Mouse (Mus musculus) adrenal gland, postnatal 36 days (tissue): ENCODE data around the gene Nrxn1. TPM values are rescaled to one million over a fixed set of nuclear protein-coding genes. Genes with fewer than 3 reads are reported as not detected.

Source experiments
- DNase-seq, 2 experiments: peaks; one replicate each; pipeline ENCODE4 v3.0.0; 2021; ENCODE audit warnings: mixed read lengths in 1 of 2
- total RNA-seq, 2 experiments: library from RNA; stranded (reverse); gene quantifications; 2 replicates each; pipeline ENCODE4 v1.2.3; 2021

Gene Nrxn1
- total RNA-seq, 2 experiments from 2014 or later = 5.4 to 12.8 TPM

DNA sequence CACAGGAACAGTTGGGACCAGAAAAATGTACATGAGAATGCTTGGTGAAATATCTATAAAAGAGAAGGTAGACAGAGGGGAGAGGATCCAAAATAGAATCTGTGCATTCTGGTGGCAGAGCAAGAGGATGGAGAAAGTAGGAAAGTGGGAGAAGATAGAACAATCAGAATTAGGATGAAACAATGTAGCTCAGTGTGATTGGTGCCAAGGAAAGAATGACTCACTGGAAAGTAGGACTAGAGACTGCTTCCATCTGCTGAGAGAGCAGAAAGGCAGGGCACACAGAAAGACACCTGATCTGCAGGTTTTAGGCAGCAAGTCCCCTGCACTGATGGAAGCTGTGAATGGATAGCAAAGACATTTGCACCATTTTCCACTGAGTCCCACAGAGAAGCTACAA lies 657.0 kb downstream of the Nrxn1 start:
- no peak for DNase-seq

- no peak for DNase-seq
Observed at GRCm38 (mm10) chr17:90435371-90435770, 657.5 kb downstream of the Nrxn1 start.

DNA sequence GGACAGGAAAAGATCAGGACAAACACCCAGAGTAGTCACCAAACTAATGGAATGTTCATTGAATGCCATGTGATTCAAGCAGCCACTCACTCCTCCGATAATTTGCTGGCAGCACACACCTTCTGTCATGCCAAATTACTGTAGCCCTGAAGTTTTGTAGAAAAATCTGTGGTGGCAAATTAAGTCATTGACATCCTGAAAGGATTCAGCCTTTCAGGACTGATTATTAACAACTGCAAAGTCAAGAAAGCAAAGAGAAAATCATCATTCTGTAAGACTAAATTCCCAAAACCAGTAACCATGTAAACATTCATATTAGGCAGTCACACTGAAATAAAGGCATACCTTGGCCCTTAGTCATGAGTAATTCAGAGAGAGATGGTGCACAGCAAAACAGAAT lies 662.7 kb downstream of the Nrxn1 start:
- DNase-seq = no peak

GRCm38 (mm10) chr17:90425974-90426373 lies 666.9 kb downstream of the Nrxn1 start:
- DNase-seq = no peak

GRCm38 (mm10) chr17:90422591-90422990 lies 670.3 kb downstream of the Nrxn1 start:
- no peak for DNase-seq

DNA sequence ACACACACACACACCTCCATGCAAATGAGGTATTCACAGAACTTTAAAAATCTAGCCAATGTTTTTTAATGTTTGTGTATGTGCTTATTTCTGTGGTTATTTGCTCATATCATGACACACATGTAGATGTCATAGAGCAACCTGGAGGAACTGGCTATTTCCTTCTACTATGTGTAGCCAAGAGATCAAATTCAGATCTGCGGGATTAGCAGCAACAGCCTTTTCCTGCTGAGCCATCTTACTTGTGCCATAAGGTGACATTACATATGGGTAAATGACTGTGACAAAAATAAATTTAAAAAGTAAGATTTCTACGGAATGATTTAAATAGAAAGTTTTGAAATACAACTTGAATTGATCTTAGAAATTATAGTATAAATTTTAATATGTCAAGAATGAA lies 672.1 kb downstream of the Nrxn1 start:
- no peak for DNase-seq

- no peak for DNase-seq
Observed at GRCm38 (mm10) chr17:90419615-90420014, 673.3 kb downstream of the Nrxn1 start.

DNA sequence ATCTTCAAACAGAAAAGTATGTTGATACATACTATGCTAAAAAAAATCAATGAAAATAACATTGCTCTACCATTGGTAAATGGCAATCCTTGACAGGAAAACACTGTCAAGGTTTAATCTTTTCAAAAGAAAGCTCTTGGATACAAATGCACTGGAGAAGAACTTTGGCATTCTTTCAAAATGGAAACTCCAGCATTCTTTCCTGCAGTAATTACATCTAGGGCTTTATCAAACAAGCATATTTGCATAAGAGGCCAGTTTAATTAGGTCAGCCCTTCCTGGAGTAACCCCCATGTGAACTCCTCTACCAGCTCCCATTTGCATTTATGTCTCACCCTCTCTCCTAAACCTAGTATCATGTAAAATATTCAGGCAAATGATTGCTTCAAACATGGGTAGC lies 696.5 kb downstream of the Nrxn1 start:
- no peak for DNase-seq

DNA sequence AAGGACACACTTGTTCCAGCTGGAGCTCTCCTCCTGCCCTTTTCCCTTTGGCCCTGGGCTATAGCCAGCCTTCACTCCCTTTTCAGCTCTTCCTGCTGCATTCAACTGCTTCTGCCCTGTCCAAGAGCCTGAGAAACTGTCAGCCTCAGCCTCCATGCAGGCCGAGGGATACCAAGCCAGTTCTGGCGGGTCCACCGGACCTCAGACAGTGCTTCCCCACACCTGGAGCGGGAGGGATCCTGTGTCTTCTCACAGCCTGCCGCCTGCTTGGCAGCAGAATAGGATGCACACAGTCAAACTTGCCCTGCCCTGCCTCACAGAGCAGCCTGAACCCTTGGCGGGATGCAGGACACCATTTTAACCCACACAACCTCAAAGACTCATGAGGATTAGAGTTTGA lies 698.3 kb downstream of the Nrxn1 start:
- peak in 1 of 2 experiments; percentile 1 for DNase-seq

- DNase-seq = no peak
Observed at GRCm38 (mm10) chr17:90392751-90393150, 700.1 kb downstream of the Nrxn1 start.

DNA sequence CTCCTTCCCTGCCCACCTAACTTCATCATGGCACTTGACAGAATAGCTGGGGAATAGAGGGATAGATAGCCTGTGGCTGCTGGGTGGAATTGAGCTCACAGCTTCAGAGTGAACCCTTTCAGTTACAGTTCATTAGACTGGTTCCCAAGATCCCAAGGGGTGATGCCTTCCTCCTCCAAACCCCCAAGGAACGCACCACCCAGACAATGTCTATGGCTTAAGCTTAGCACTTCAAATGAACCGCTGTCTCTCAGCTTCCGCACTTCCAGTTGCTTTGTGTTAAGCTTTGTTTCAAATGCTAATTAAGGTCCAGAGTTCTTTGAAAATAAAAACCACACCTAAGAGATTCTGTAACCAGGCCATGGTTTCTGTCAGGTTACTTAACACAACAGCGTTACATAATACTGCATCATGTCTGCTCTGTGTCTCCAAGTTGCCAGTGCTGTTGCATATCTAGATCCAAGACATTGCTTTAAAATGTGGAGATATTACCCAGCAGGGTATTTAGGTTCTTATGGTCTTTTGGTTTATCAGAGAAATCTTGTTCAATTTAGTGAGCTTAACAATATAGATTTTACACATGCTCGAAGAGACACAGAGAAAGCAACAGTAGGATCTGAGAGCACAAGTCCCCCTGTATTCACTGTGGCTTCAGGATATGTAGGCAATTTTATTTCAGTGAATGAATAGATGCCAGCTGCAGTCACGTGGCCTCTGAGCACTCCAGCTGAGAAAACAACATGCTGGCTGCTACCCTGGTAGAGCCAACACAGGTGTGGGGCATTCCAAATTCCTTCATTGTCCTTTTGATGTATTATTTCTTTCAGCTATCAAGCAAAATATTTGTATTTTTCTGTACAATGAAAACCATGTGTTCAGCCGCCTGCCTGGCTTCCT lies 702.3 kb downstream of the Nrxn1 start:
- DNase-seq = no peak

DNA sequence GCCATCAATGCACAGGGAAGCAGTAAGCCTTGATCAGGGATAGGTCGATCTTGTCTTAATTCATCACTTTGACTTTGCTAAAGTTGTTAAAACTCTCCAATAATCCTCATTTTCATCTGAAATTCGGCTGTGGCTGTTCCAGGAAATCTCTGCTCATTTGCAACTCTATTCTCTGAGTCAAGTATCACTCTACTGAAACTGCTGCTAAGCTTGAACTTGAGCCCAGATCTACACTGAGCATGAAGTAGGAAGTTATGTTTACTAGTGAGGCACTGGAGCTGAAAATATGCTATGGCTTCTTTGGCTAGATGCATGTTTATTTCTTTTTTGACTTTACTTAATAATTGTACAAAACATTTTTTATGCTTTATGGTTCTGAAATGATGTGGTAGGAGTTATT lies 708.0 kb downstream of the Nrxn1 start:
- DNase-seq = no peak

- DNase-seq = no peak
Observed at GRCm38 (mm10) chr17:90382496-90383443, 710.1 kb downstream of the Nrxn1 start.

GRCm38 (mm10) chr17:90376533-90376932 lies 716.3 kb downstream of the Nrxn1 start:
- DNase-seq = no peak

- DNase-seq = no peak
Observed at GRCm38 (mm10) chr17:90362169-90362568, 730.7 kb downstream of the Nrxn1 start.

- no peak for DNase-seq
Observed at GRCm38 (mm10) chr17:90349385-90350095, 743.3 kb downstream of the Nrxn1 start.

DNA sequence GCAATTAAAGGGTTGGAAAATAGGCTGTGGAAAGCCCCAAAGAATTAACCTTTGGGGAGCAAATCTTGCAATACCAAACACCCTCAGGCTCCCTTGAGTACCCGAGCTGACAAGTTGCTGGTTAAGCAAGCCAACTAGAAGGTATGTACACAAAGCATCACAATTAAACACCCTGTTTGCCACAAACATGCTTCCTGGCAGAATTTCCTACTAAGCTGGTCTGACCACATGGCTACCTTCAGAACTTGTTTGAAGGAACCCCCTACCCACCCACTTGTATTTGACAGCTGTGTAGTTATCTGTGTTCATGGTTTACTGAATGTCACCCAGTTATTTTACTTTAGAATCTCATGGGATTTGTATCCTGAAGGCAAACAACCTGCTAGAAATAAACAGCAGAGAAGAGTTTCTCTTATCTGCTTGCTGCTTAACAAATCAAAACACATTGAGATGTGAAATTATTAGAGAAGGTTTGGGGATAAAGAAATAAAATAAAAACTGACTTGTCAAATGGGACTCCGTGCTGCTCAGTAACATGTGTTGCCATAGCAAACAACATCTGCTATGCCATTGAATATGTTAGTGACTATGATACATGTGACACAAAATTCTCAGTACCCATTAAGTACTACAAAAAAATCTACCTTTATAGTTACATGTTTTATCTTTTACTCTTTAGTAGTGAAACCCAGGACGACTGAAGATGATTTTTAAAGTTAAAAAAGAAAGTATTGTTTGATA lies 746.0 kb downstream of the Nrxn1 start:
- DNase-seq = no peak

DNA sequence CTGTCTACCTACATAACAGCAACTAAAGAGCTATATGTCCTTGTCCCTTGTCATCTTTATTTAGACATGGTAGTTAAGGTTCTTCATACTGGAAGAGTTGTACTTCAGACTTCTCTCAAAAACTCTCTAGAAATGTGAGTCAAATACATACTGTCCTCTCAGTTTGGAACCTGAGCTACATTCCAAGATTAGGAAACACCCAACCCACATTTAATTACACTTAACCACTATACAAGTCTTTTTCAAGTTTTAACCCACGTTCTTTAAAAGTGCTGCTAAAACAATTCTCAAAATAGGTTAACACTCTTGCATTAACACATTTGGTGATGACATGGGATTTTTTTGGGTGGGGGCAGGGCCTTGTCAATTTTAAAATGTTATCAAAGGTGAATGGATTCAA lies 759.4 kb downstream of the Nrxn1 start:
- no peak for DNase-seq

- no peak for DNase-seq
Observed at GRCm38 (mm10) chr17:90323674-90324073, 769.2 kb downstream of the Nrxn1 start.

DNA sequence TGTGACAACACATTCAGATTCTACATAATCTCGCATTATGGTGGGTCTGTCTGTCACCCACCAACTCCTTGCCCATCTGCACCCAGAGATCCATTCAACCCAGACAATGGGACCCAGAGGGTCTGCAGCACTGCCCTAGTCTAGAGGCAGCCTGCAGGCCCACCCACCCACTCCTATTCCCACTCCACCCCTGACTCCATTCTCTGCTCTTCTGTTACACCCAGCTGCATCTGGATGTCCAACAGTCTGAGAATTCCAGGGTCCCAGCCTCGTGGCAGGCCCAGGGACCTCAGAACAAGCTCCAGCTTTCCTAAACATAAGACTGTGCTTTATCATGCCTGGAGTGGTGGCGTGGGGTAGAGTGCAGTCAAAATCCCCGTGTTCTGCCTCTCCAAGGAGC lies 820.6 kb downstream of the Nrxn1 start:
- no peak for DNase-seq

DNA sequence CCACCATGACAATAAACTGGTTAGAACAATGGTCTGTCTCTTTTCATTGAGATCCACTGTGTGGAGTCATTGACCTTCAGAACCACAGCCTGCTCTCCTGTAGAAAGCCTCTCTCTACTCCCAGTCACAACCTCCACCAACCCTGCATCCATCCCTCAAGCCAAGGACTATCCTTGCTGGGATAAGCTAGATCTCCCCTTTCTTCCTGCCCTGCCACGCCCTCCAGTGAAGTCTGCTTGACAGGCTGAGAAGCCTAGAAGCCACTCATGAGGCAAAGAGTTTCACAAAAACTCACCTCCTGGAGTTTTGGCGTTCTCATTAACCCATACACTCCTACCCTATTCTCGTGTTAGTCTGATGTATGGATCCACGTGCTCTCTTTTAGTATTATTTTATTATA lies 821.7 kb downstream of the Nrxn1 start:
- no peak for DNase-seq

DNA sequence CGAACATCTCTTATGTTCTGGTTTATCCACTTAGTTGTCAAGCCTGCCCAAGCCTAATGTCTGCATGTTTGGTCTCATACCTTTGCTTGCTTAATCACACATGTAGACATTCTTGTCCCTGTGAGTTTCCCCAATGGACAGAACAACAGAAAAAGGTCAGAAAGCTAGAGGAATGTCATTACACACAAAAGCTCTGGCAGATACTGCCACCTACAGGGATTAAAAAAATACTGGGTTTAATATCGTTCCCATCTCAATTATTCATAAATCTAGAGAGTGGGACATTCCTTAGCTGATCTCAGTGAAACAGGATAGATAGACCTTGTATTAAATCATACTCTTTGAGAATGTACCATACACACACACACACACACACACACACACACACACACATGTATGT lies 823.7 kb downstream of the Nrxn1 start:
- DNase-seq = no peak
